Mouse (Mus musculus) NIH3T3 (cell line): ENCODE data around the gene Irak3.
"Not testable (repeated sequence)": the region's sequence is repeated elsewhere in the genome, so short reads cannot be mapped to it uniquely, and the experiment has no call there.

Experiments
- DNase-seq: peaks from one replicate; pipeline ENCODE4 v3.0.0-alpha.2; 2012; ENCODE audit warnings: low read depth

Gene Irak3

GRCm38 (mm10) chr10:120163490-120163889, 38.4 kb downstream of the Irak3 start:
- DNase-seq, result no peak

DNA sequence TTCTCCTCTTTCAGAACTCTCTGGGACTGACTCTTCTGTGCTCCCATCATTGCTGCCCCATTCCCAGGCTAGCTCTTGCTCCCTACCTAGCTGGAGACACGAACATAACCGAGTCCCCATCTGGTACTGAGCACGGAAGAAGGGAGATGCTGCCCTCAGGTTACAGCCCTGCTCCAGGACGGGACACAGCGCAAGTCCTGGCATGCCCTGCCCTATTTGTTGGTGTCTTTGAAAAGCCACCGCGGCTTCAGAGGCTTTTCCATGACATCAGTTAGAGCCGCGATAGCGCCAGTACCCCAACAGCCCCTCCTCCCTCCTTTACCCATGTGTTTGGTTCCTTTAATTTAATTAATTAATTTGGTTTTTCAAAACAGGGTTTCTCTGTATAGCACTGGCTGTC, 39.1 kb downstream of the Irak3 start:
- DNase-seq, result no peak

GRCm38 (mm10) chr10:120160533-120160932, 41.4 kb downstream of the Irak3 start:
- DNase-seq, result no peak

DNA sequence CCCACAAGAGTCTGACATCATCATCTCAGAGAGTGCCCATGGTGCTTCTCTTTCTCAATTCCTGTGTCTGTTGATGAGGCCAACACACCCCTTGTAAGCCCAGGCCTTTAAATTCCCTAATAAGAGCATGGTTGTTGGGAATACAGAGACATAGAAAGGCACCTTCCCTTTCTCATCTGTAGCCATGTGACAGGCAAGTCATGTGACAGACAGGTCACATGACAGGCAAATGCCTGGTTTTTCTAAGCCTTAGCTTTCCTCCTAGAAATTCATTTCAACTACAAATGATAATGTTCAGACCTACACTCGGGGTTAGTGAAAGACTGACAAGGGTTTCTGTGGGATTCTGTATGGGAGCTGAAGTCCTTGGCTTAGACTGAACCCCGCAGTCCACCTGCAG, 48.0 kb downstream of the Irak3 start:
- no peak for DNase-seq

DNA sequence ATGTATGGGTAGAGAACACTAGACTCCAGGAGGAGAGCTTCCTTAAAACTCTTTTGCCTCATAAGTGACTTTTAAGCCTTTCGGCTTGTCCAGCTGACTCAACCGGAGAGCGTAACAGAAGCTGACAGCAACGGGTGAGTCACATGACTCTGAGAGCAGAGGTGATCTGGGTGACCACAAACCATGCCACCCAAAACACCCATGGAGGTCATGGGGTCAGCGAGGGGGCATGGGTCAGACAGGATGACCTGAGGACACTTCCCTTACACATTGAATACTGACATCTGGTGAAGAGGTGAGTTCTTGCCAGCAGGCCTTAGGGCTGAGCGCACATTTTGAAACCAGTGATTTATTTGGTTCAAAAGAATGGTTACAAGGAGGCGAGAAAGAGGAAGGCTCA, 50.3 kb downstream of the Irak3 start:
- DNase-seq, result no peak

- no peak for DNase-seq
These were observed 60.9 kb downstream of the Irak3 start for GRCm38 (mm10) chr10:120140916-120141516.

- DNase-seq, result no peak
These were observed 61.7 kb downstream of the Irak3 start for GRCm38 (mm10) chr10:120140193-120140592.

- no peak for DNase-seq
These were observed 65.8 kb downstream of the Irak3 start for GRCm38 (mm10) chr10:120136020-120136562.

DNA sequence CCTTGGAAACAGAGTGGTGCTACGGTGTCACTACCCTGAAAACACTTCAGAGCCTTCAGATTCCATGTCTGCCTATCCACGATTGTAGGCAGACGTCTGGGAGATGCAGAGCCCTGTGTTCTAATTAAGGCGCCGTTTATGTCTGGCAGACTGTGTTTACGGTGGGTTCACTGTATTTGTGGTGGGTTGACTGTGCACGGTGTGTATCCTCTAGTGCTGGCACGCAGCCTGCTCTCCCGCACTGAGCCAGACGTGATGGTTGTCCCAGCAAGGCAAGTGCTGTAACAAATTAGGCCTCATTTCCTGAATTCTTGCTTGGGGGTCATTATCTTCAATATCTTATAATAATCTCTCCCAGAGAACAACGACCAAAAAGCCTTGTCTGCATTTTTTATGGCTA, 68.2 kb downstream of the Irak3 start:
- DNase-seq, result no peak

DNA sequence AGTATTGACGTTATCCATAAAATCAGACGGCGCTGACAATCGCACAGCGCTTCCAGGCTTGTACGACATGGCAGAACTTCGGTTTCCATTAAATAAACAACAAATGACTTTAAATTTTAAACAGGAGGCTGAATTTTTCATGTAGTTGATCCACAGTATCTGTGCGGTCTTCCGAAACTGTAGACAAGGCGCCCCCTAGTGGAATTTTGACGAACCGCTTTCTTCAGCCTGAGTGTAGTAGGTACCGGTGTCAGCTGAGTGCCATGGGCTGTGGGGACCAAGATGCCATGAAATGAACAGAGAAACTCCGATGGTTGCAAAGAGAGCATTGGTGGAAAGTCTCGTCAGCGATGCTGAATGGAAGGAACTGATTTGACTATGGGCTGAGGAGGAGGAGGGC, 71.3 kb downstream of the Irak3 start:
- peak; percentile 64 for DNase-seq

- no peak for DNase-seq
These were observed 73.2 kb downstream of the Irak3 start for GRCm38 (mm10) chr10:120128601-120129277.

DNA sequence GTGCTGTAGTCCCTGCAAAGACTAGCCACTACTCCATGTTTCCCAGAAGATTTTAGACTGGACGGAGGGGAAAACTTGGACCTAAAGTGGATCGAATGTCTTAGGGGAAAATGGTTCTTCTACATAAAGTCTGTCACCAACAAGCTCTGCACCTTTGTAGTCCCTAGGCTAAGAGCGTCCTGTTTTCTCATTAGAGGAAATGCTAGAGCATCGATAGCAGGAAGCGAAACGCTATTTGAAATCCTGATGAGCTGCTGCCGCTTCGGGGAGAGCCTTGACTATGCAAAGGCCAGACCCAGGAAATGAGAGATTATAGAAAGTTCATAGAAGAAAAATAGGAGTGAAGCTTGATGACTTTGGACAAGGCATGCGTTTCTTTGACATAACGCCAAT, 76.5 kb downstream of the Irak3 start:
- no peak for DNase-seq

- peak; percentile 94 for DNase-seq
These were observed 77.0 kb downstream of the Irak3 start for GRCm38 (mm10) chr10:120124801-120125464.

DNA sequence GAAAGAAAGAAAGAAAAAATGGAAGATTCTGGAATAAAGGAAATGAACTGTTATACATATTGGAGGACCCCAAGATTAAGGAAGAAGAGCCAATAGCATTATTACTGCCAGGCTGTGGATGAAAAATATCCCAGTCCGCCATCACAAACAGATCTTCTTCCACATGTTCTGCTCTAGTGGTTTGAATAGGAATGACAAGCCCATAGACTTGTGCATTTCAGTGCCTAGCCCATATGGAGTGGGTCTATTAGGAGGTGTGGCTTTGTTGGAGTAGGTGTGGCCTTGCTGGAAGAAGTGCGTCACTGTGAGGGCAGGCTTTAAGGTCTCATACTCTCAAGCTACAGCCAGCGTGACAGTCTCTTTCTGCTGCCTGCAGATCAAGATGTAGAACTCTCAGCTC, 78.2 kb downstream of the Irak3 start:
- no peak for DNase-seq

DNA sequence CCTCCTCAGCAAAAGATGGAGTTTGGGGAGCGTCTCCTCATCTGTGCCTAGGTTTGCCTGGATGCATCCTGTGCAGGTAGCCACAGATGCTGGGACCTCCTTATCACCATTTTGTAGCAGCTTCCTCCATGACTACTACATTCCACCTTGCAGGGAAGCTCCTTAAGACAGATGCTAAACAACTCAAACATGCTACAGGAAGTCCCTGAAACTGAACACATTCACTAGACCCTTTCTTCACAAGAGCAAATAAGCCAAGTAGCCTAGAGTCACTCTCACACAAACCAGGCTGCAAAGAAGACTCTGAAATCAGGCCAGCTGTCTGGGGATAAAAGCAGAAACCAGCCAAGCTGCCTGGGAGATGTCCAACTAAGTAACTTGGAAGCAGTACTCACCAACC, 86.7 kb downstream of the Irak3 start:
- DNase-seq, result no peak

GRCm38 (mm10) chr10:120114493-120114892, 87.4 kb downstream of the Irak3 start:
- DNase-seq, result no peak

GRCm38 (mm10) chr10:120113980-120114379, 88.0 kb downstream of the Irak3 start:
- DNase-seq, result no peak

- DNase-seq, result not testable (repeated sequence)
These were observed 88.4 kb downstream of the Irak3 start for GRCm38 (mm10) chr10:120113482-120113881.

- DNase-seq, result peak; percentile 98
These were observed 89.2 kb downstream of the Irak3 start, which contains the start of gene Helb for GRCm38 (mm10) chr10:120112507-120113396. TSS of gene Helb (minus strand) at chr10:120112987.

- no peak for DNase-seq
These were observed 90.1 kb downstream of the Irak3 start for GRCm38 (mm10) chr10:120111691-120112319.

GRCm38 (mm10) chr10:120100806-120101205, 101.1 kb downstream of the Irak3 start:
- no peak for DNase-seq

GRCm38 (mm10) chr10:120097564-120097963, 104.4 kb downstream of the Irak3 start:
- no peak for DNase-seq
